Mouse (Mus musculus) thymus, adult 2 months (tissue): Measurements from ENCODE around the gene Padi1.

Experiments
- CTCF ChIP-seq: fragments of 200-500 bp; IDR thresholded peaks from 2 replicates; pipeline ENCODE4 v1.5.1; 2012; ENCODE audit warnings: mild to moderate bottlenecking, control low read depth, low read length, moderate library complexity, borderline replicate concordance; ENCODE audit not compliant: control insufficient read depth, poor library complexity, insufficient read depth; ENCODE audit errors: extremely low read depth
- POLR2A ChIP-seq: fragments of 200-500 bp; IDR thresholded peaks from 2 replicates; pipeline ENCODE4 v1.6.1; 2012; ENCODE audit warnings: mild to moderate bottlenecking, low read length, control low read depth, moderate library complexity; ENCODE audit not compliant: control insufficient read depth, poor library complexity, insufficient read depth; ENCODE audit errors: extremely low read depth

DNA sequence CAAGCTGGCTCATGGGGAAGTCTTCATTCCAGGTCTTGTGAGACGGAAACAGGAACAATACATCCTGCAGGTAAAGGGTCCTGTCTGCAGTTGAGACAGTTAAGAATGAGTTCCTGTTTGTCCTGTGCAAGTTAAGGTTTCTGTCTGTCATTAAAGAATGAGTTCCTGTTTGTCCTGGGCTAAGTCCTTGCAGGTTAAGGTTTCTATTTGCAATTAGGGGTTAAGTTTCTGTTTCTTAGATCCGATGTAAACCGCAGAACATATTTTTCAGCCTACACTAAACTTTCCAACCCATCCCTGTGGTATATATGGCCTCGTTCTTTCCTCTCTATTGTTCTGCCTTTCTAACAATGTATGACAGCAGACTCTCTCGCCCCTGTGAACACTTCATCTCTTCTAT is 11.5 kb upstream of the Padi1 start:
- TF ChIP-seq CTCF (no peak), POLR2A (no peak)
